Mouse (Mus musculus) CH12.LX (cell line): ENCODE measurements around the gene Tspan2. TPM values are rescaled to one million over a fixed set of nuclear protein-coding genes. Genes with fewer than 3 reads are reported as not detected.

Experiments used
- DNase-seq: peaks from one replicate; pipeline ENCODE4 v3.0.0-alpha.2; 2013; ENCODE audit errors: extremely low read depth
- H3K27ac ChIP-seq: 2 replicates; pipeline ENCODE4 v1.5.1; 2012; ENCODE audit warnings: low read depth, mild to moderate bottlenecking, control low read depth, moderate library complexity; ENCODE audit not compliant: insufficient read depth
- H3K27me3 ChIP-seq: replicated peaks from 2 replicates; pipeline ENCODE3; 2012; ENCODE audit warnings: inconsistent platforms
- H3K36me3 ChIP-seq, 2 experiments: replicated peaks in 1 of 2; 2 replicates each; pipeline versions ENCODE3 to v1.6.1; 2012; ENCODE audit warnings: inconsistent platforms in 1 of 2, low read length in 1 of 2, mild to moderate bottlenecking in 1 of 2, mixed read lengths in 1 of 2, moderate library complexity in 1 of 2; ENCODE audit not compliant: control insufficient read depth in 1 of 2, insufficient read depth in 1 of 2
- H3K4me1 ChIP-seq, 2 experiments: 2 replicates each; pipeline ENCODE4 v1.6.1; 2012; ENCODE audit warnings: inconsistent platforms in 1 of 2, moderate library complexity in 1 of 2; ENCODE audit not compliant: insufficient read depth in 2 of 2, control insufficient read depth in 1 of 2
- H3K4me2 ChIP-seq: 2 replicates; pipeline ENCODE4 v1.6.1; 2012; ENCODE audit warnings: low read depth, mild to moderate bottlenecking, control low read depth; ENCODE audit not compliant: poor library complexity, insufficient read depth, severe bottlenecking
- H3K4me3 ChIP-seq, 3 experiments: fragments of 150-350 bp in 1 of 3; sonication (generic) in 1 of 3; replicated peaks in 1 of 3; 2 replicates each; pipeline versions ENCODE3 to v1.5.1; 2011 to 2012; ENCODE audit warnings: low read depth in 2 of 3, low read length in 2 of 3, mild to moderate bottlenecking in 2 of 3, moderate library complexity in 2 of 3, control low read depth in 1 of 3, improper control_type of control experiment in 1 of 3, inconsistent platforms in 1 of 3, mixed read lengths in 1 of 3; ENCODE audit not compliant: poor library complexity in 1 of 3
- H3K79me2 ChIP-seq: replicated peaks from 2 replicates; pipeline ENCODE4 v1.6.1; 2012; ENCODE audit warnings: mild to moderate bottlenecking, moderate library complexity; ENCODE audit not compliant: control insufficient read depth, poor library complexity, insufficient read depth, severe bottlenecking; ENCODE audit errors: extremely low read depth
- H3K9ac ChIP-seq: 2 replicates; pipeline ENCODE4 v1.6.1; 2012; ENCODE audit warnings: low read depth, mild to moderate bottlenecking, control low read depth, moderate library complexity; ENCODE audit not compliant: insufficient read depth
- H3K9me3 ChIP-seq: replicated peaks from 2 replicates; pipeline ENCODE3; 2012; ENCODE audit warnings: low read length, inconsistent platforms, mixed read lengths
- CHD2 ChIP-seq: IDR thresholded peaks from 2 replicates; pipeline ENCODE4 v1.6.1; 2011; ENCODE audit warnings: low read length, improper control_type of control experiment
- CTCF ChIP-seq, 2 experiments: IDR thresholded peaks in 1 of 2; conservative IDR thresholded peaks in 1 of 2; 2 replicates each; pipeline ENCODE4 v1.5.1; 2011 to 2012; ENCODE audit warnings: low read depth in 2 of 2, low read length in 2 of 2, improper control_type of control experiment in 1 of 2, inconsistent platforms in 1 of 2, mild to moderate bottlenecking in 1 of 2, moderate library complexity in 1 of 2
- E2F4 ChIP-seq: IDR thresholded peaks from 2 replicates; pipeline ENCODE4 v1.6.1; 2011; ENCODE audit warnings: low read depth, low read length, improper control_type of control experiment; ENCODE audit not compliant: insufficient replicate concordance
- ELF1 ChIP-seq: IDR thresholded peaks from 2 replicates; pipeline ENCODE4 v1.6.1; 2014; ENCODE audit warnings: low read depth, mild to moderate bottlenecking, inconsistent platforms, low read length, improper control_type of control experiment
- EP300 ChIP-seq: IDR thresholded peaks from 2 replicates; pipeline ENCODE4 v1.6.1; 2011; ENCODE audit warnings: low read length, improper control_type of control experiment
- ETS1 ChIP-seq: conservative IDR thresholded peaks from 2 replicates; pipeline ENCODE4 v1.6.1; 2012; ENCODE audit warnings: low read depth, mild to moderate bottlenecking, inconsistent platforms, low read length, improper control_type of control experiment, moderate library complexity
- GABPA ChIP-seq: IDR thresholded peaks from 2 replicates; pipeline ENCODE4 v1.6.1; 2012; ENCODE audit warnings: low read depth, low read length, improper control_type of control experiment, inconsistent platforms; ENCODE audit not compliant: insufficient replicate concordance
- HCFC1 ChIP-seq: IDR thresholded peaks from 2 replicates; pipeline ENCODE4 v1.6.1; 2012; ENCODE audit warnings: low read depth, mild to moderate bottlenecking, inconsistent platforms, low read length, improper control_type of control experiment
- IRF4 ChIP-seq: IDR thresholded peaks from 2 replicates; pipeline ENCODE4 v1.6.1; 2014; ENCODE audit warnings: low read depth, mild to moderate bottlenecking, inconsistent platforms, low read length, improper control_type of control experiment
- JUN ChIP-seq: IDR thresholded peaks from 2 replicates; pipeline ENCODE4 v1.6.1; 2011; ENCODE audit warnings: low read depth, mild to moderate bottlenecking, low read length, improper control_type of control experiment, moderate library complexity; ENCODE audit not compliant: insufficient read depth
- MAX ChIP-seq: IDR thresholded peaks from 2 replicates; pipeline ENCODE4 v1.6.1; 2011; ENCODE audit warnings: low read length, improper control_type of control experiment
- MAZ ChIP-seq: IDR thresholded peaks from 2 replicates; pipeline ENCODE4 v1.6.1; 2012; ENCODE audit warnings: low read depth, mild to moderate bottlenecking, inconsistent platforms, low read length, improper control_type of control experiment, moderate library complexity
- MXI1 ChIP-seq: IDR thresholded peaks from 2 replicates; pipeline ENCODE4 v1.6.1; 2011; ENCODE audit warnings: mild to moderate bottlenecking, low read depth, low read length, improper control_type of control experiment
- MYC ChIP-seq: IDR thresholded peaks from 2 replicates; pipeline ENCODE4 v1.6.1; 2011; ENCODE audit warnings: low read depth, mild to moderate bottlenecking, improper control_type of control experiment, low read length
- POLR2A ChIP-seq: IDR thresholded peaks from 2 replicates; pipeline ENCODE4 v1.6.1; 2011; ENCODE audit warnings: low read depth, mild to moderate bottlenecking, improper control_type of control experiment, low read length
- POLR2AphosphoS2 ChIP-seq: IDR thresholded peaks from 2 replicates; pipeline ENCODE4 v1.6.1; 2011; ENCODE audit warnings: low read depth, low read length, improper control_type of control experiment
- RCOR1 ChIP-seq: conservative IDR thresholded peaks from 2 replicates; pipeline ENCODE4 v1.6.1; 2012; ENCODE audit warnings: low read depth, mild to moderate bottlenecking, inconsistent platforms, low read length, improper control_type of control experiment
- SIN3A ChIP-seq: IDR thresholded peaks from 2 replicates; pipeline ENCODE4 v1.6.1; 2012; ENCODE audit warnings: low read length, improper control_type of control experiment, inconsistent platforms
- TCF12 ChIP-seq: IDR thresholded peaks from 2 replicates; pipeline ENCODE4 v1.6.1; 2014; ENCODE audit warnings: low read depth, mild to moderate bottlenecking, inconsistent platforms, low read length, improper control_type of control experiment
- UBTF ChIP-seq: IDR thresholded peaks from 2 replicates; pipeline ENCODE4 v1.6.1; 2012; ENCODE audit warnings: low read depth, mild to moderate bottlenecking, inconsistent platforms, low read length, improper control_type of control experiment, moderate library complexity
- USF2 ChIP-seq: conservative IDR thresholded peaks from 2 replicates; pipeline ENCODE4 v1.6.1; 2011; ENCODE audit warnings: low read depth, low read length, improper control_type of control experiment
- ZC3H11A ChIP-seq: IDR thresholded peaks from 2 replicates; pipeline ENCODE4 v1.6.1; 2012; ENCODE audit warnings: low read depth, mild to moderate bottlenecking, inconsistent platforms, low read length, improper control_type of control experiment
- ZKSCAN1 ChIP-seq: IDR thresholded peaks from 2 replicates; pipeline ENCODE4 v1.6.1; 2012; ENCODE audit warnings: low read depth, inconsistent platforms, low read length, improper control_type of control experiment, borderline replicate concordance
- ZMIZ1 ChIP-seq: IDR thresholded peaks from 2 replicates; pipeline ENCODE4 v1.6.1; 2012; ENCODE audit warnings: low read depth, mild to moderate bottlenecking, inconsistent platforms, low read length, improper control_type of control experiment
- ZNF384 ChIP-seq: IDR thresholded peaks from 2 replicates; pipeline ENCODE4 v1.6.1; 2012; ENCODE audit warnings: low read depth, low read length, improper control_type of control experiment, inconsistent platforms
- dilution Hi-C: fragments of 300-500 bp; cut with MboI; formaldehyde crosslinking; loops from 2 replicates; pipeline ENCODE4 v1.14.3; 2020; ENCODE audit warnings: low sequenced_read_pairs; ENCODE audit not compliant: extremely low pct_unique_long_range_greater_than_20kb, extremely low pct_ligation_motif_present
- in situ Hi-C: fragments of 300-500 bp; cut with MboI; formaldehyde crosslinking; loops from 3 replicates; pipeline ENCODE4 v1.14.3; 2019; ENCODE audit warnings: low sequenced_read_pairs, low pct_ligation_motif_present, low pct_unique_long_range_greater_than_20kb, mixed read lengths
- polyA plus RNA-seq: library from polyadenylated mRNA; unstranded; fragments of >175 nt; gene quantifications from 2 replicates; pipeline ENCODE4 v1.2.1, GENCODE M21; 2012; ENCODE audit warnings: low read depth; ENCODE audit not compliant: insufficient read length
- total RNA-seq, 2 experiments: library from RNA; depleted of rRNA; stranded (reverse); fragments of 300-350 nt in 1 of 2; fragments of >200 nt in 1 of 2; gene quantifications; 2 replicates each; pipeline ENCODE4 v1.2.3; 2012 to 2014

Gene Tspan2
- total and polyA plus RNA-seq, 3 experiments = 1.4 to 4.5 (median 2.8) TPM

DNA sequence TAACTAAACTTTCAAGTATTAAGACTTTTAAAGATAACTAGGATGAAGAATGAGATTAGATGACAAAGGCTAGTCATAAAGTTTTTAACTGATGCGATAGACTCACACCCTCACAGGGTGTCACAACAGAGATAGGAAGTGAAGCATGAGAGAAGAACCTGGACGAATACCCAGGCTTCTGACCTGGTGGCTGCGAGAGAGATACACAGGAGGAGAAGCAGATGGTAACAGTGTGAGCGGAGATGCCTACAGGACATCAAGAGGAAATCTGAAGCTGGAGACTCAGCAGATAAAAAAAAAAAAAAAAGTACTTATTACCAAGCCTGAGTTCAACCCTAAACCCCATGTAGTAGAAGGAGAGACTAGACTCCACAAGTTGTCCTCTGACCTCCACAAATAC is 38.7 kb downstream of the Tspan2 start:
- no peaks in the 10 kb centered on the region for H3K36me3 ChIP-seq
- in situ Hi-C loops (no loop called here), dilution Hi-C loops (no loop called here)
- DNase-seq = no peak
- H3K27ac ChIP-seq = no peak overlapping the region
- no peaks in the 10 kb centered on the region for H3K9me3 ChIP-seq
- no peak for TF ChIP-seq UBTF
- TF ChIP-seq ELF1 = no peak
- TF ChIP-seq ZKSCAN1 = no peak
- no peak for TF ChIP-seq GABPA
- TF ChIP-seq HCFC1 = no peak
- TF ChIP-seq SIN3A = no peak
- TF ChIP-seq ETS1 = no peak
- no peak for TF ChIP-seq TCF12
- no peak for TF ChIP-seq MAX
- no peak for TF ChIP-seq ZNF384
- TF ChIP-seq ZC3H11A = no peak
- TF ChIP-seq MXI1 = no peak
- no peak for TF ChIP-seq RCOR1
- no peak for TF ChIP-seq MAZ
- no peak for TF ChIP-seq CHD2
- TF ChIP-seq POLR2AphosphoS2 = no peak
- no peak for TF ChIP-seq E2F4
- no peak for TF ChIP-seq CTCF (conservative IDR thresholded peaks at IDR 0.05 in 1 of 2, IDR thresholded peaks at IDR 0.05 in 1 of 2; ENCODE audit: low read depth in 2 of 2, low read length in 2 of 2)
- TF ChIP-seq EP300 = no peak
- TF ChIP-seq, all 38 proteins: peak for 0
- H3K9ac ChIP-seq = no peak overlapping the region
- no peak overlapping the region for H3K4me3 ChIP-seq
- no peaks in the 10 kb centered on the region for H3K79me2 ChIP-seq
- no peaks in the 10 kb centered on the region for H3K27me3 ChIP-seq
- no peak overlapping the region for H3K4me2 ChIP-seq
- H3K4me1 ChIP-seq = no peaks in the 10 kb centered on the region

DNA sequence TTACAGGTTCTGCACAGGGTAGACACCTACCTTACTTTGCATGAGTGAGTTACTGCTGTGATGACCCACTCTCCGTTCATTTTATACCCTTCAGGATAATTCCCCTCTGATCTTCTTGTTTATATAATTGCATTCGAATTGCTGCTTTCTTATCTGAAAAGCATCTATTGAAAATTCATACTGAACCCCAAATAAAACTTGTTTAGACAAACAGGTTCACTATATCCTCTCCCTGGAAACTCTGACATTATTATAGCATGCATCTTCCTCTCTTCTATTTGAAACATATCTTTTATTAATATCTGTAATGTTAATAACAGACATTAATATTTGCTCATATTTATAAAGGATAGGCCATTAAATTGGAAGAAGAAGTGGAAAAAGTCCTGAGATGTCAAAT is 48.3 kb downstream of the Tspan2 start, which contains the start of gene Tshb:
Tshb (minus strand) TSS at position 101 of the 400 bp plus-strand sequence.
- Histone ChIP-seq H3K36me3 (no peaks in the 10 kb centered on the region), H3K27ac (no peak within 1 kb of the TSS), H3K9me3 (no peaks in the 10 kb centered on the region), H3K4me1 (peaks cover 3 to 9% of the 10 kb centered on the region in 2 experiments; a peak in 3 of 4 replicates), H3K79me2 (no peaks in the 10 kb centered on the region), H3K27me3 (no peaks in the 10 kb centered on the region), H3K4me3 (no peak within 1 kb of the TSS), H3K4me2 (no peak within 1 kb of the TSS), H3K9ac (no peak within 1 kb of the TSS)
- in situ Hi-C loops = no loop called here
- dilution Hi-C loops = no loop called here
- DNase-seq = no peak
- TF ChIP-seq GABPA (no peak), ZMIZ1 (no peak), CTCF (conservative IDR thresholded peaks at IDR 0.05 in 1 of 2, IDR thresholded peaks at IDR 0.05 in 1 of 2; ENCODE audit: low read depth in 2 of 2, low read length in 2 of 2) (no peak), IRF4 (no peak), MYC (no peak), CHD2 (no peak), POLR2A (no peak), USF2 (no peak), UBTF (no peak), TCF12 (no peak), SIN3A (no peak), JUN (no peak)
